Mouse (Mus musculus) left cerebral cortex, postnatal 4 days (tissue): ENCODE results near the gene Gm15217. TPM values are rescaled to one million over a fixed set of nuclear protein-coding genes. Genes with fewer than 3 reads are reported as not detected.
A peak's percentile ranks its signal among the peaks of the same experiment; 100 is the strongest.

ENCODE experiments used
- DNase-seq: peaks from one replicate; pipeline ENCODE4 v3.0.0-alpha.2; 2022
- intact Hi-C: fragments of 180-260 bp; cut with DNase I; formaldehyde crosslinking; loops from one replicate; pipeline ENCODE4 v1.15.1; 2025
- total RNA-seq, 2 experiments: library from RNA; stranded (reverse); gene quantifications; 2 replicates each; pipeline ENCODE4 v1.2.3; 2021

Gene Gm15217
- total RNA-seq, result not detected

- intact Hi-C loops, result no loop called here
- DNase-seq, result no peak
These were observed at the start of gene Gm15217 for GRCm38 (mm10) chr14:46379285-46379684. Gm15217 (plus strand) TSS chr14:46379414.

GRCm38 (mm10) chr14:46333421-46334237 lies 45.6 kb upstream of the Gm15217 start:
- intact Hi-C loops, result no loop called here
- DNase-seq, result no peak

- DNase-seq, result no peak
- intact Hi-C loops, result no loop called here
These were observed 40.4 kb upstream of the Gm15217 start for GRCm38 (mm10) chr14:46338801-46339200.

DNA sequence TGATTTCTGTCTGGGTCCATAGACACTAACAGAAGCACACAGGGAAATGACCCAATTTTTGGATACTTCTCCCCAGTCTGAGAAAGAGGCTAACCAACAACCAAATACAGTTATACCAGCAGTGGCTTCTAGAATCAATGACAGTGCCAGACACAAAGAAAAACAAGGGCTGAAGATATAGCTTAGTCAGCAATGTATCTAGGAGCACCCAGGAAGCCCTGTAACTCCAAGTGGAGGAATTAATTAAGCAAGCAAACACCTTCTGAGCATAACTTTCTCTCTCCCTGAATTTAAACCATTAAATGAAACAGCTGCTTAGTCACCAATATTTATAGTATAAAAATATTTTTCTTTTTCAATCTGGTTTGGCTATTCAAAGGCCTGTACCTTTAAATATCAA lies 34.5 kb upstream of the Gm15217 start:
- intact Hi-C loops, result no loop called here
- DNase-seq, result no peak

GRCm38 (mm10) chr14:46357286-46357685 lies 21.9 kb upstream of the Gm15217 start:
- intact Hi-C loops, result no loop called here
- DNase-seq, result no peak

DNA sequence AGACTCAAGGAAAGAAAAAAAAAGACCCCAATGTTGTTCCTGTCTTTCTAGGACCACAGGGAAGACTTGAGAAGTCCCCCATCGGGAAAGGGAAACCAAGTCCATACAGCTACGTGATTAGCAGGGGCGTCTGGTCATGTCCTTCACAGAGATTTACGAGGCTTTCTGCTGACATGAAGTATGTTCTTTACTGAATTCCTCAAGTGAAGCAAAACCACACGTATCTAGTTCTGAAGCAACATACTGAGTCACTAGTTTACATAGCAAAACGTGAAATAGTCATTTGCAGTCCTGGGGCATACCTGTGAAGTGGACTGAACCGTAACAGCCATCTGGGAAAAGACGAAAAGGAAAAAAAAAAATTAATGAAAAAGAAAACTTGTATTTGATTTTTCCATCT lies 21.5 kb upstream of the Gm15217 start:
- intact Hi-C loops, result no loop called here

GRCm38 (mm10) chr14:46363209-46363608 lies 16.0 kb upstream of the Gm15217 start:
- DNase-seq, result no peak
- intact Hi-C loops, result no loop called here

More for the DNA sequence above, 21.5 kb upstream of the Gm15217 start:
- no peak for DNase-seq

- intact Hi-C loops, result no loop called here
- DNase-seq, result no peak
These were observed 6.8 kb upstream of the Gm15217 start for GRCm38 (mm10) chr14:46372452-46372851.

GRCm38 (mm10) chr14:46375796-46376195 lies 3.4 kb upstream of the Gm15217 start:
- no peak for DNase-seq
- intact Hi-C loops, result no loop called here

DNA sequence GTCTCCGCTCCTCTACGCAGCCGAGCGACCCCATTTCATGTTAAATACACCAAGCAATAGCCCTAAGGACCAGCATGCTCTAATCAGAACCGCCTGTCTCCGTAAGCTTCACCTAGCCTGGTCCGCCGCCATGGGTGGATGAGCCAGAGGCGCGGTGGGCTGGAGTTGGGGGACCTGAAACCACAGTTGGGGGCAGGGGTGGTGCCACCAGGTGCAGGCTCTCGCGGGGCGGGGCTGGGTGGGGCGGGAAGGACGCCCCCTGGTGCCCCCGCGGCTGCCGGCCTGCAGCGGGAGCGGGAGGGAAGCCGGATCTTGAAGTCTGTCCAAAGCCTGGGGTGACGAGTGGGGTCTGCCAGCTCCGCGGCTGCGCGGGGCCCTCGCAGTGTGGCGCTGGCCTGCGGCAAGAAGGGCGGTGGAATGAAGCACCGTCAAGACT lies 1.1 kb downstream of the Gm15217 start:
- peak; percentile 55 for DNase-seq
- intact Hi-C loops, result no loop called here

DNA sequence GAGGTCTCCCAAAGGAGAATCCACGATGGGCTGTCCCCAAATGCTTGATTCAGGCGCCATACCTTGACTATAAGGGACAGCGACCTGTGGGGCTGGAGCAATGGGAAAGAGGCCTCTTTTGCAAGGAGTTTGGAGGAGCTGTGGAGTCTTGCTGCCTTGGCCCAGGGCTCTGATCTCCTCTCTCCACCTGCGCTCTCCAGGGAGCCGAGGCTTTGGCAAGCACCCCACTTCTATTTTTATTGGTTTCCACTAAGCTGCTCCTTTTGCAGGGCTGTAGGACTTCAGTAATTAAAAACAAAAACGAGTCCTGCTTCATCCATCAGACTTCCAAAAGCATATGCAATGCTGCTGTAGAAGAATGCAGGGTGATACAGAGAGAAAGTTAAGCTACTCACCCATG lies 2.2 kb downstream of the Gm15217 start:
- no peak for DNase-seq
- intact Hi-C loops, result no loop called here

GRCm38 (mm10) chr14:46384946-46385691 lies 5.9 kb downstream of the Gm15217 start:
- DNase-seq, result no peak
- intact Hi-C loops, result no loop called here

- intact Hi-C loops, result no loop called here
- no peak for DNase-seq
These were observed 6.7 kb downstream of the Gm15217 start for GRCm38 (mm10) chr14:46385701-46386477.

GRCm38 (mm10) chr14:46386478-46387356 lies 7.5 kb downstream of the Gm15217 start:
- intact Hi-C loops, result no loop called here
- DNase-seq, result no peak

GRCm38 (mm10) chr14:46387357-46387671 lies 8.1 kb downstream of the Gm15217 start:
- intact Hi-C loops, result no loop called here

GRCm38 (mm10) chr14:46387821-46388481 lies 8.7 kb downstream of the Gm15217 start:
- peak; percentile 39 for DNase-seq
- intact Hi-C loops, result no loop called here

More at GRCm38 (mm10) chr14:46387357-46387671, 8.1 kb downstream of the Gm15217 start:
- peak; percentile 60 for DNase-seq

DNA sequence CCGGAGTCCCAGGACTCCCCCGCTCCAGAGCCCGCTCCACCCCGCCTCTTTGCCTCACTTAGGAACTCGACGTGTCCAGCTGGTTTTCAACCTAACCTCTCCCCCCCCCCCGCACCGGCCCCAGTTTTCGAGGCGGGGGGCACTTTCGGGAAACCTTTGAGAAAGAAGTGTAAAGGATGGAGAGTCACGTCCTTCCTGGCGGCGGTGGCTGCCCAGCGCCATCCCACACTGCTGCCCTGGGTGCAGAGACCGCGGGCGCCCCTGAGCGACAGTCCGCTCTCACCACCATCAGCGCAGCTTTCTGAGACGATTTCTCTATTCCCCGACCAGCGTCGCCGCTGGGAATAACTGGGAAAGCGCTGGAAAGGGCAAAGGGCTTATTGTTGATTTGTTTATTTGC lies 9.4 kb downstream of the Gm15217 start:
- intact Hi-C loops, result no loop called here
- DNase-seq, result no peak

DNA sequence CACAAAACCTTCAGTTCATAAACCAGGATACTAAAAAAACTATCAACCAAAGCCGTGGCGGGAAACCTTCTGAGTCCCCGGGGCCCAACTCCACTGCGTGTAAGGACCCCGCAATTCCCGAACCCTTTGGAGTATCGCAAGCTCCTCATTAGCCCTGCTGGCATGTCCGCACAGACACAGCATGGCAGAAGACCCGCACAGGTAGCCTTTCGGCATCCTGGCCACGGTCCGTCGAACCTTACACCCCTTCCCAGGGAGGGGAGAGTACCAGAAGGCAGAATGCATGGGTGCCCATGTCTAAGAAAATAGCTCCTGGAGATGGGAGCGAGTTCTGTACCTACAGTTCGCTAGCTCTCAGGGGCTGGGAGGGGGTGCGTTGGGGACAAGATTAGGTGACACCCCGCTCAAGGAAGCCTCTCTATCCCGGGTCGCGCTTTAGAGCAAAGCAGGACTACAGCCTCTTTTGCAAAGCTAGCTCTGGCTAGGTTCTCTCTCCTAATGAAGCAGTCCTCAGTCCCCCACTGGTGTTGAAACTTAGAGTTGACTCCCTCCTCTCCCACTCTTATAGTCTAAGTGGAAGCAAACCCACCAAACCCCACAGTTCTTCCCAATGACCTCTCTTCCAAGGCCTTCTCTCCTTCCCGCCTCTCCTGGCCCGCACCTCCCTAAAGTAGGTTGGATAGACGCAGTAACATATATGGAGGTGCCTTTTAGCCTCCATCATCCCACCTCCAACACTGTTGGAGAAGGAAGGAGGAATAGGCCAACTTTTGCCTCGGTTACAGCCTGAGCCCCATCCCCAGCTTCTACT lies 10.4 kb downstream of the Gm15217 start:
- intact Hi-C loops, result no loop called here

GRCm38 (mm10) chr14:46390249-46390775 lies 11.1 kb downstream of the Gm15217 start, which contains the start of gene Bmp4:
Bmp4 (minus strand) TSS chr14:46390669.
- DNase-seq, result no peak
- intact Hi-C loops, result no loop called here

More for the DNA sequence above, 10.4 kb downstream of the Gm15217 start:
- DNase-seq, result no peak
